Mouse (Mus musculus) kidney, embryonic 15.5 days (tissue): Measurements from ENCODE around the gene Apom. TPM values are rescaled to one million over a fixed set of nuclear protein-coding genes. Genes with fewer than 3 reads are reported as not detected.
"Not testable (repeated sequence)": the region's sequence is repeated elsewhere in the genome, so short reads cannot be mapped to it uniquely, and the experiment has no call there.

Source experiments
- ATAC-seq: fragments of 200-750 bp; cut with Nextera tagmentation; replicated peaks from 2 replicates; pipeline ENCODE4 v1.8.0; 2017; ENCODE audit warnings: moderate TSS enrichment; ENCODE audit not compliant: low FRiP score
- H3K27ac ChIP-seq: fragments of 300-500 bp; sonication (generic); 2 replicates; pipeline ENCODE4 v1.5.1; 2015; ENCODE audit warnings: mild to moderate bottlenecking, inconsistent platforms
- H3K27me3 ChIP-seq: fragments of 300-500 bp; sonication (generic); 2 replicates; pipeline ENCODE4 v1.6.1; 2015; ENCODE audit warnings: inconsistent platforms
- H3K36me3 ChIP-seq: fragments of 300-500 bp; sonication (generic); 2 replicates; pipeline ENCODE4 v1.6.1; 2015; ENCODE audit warnings: inconsistent platforms
- H3K4me1 ChIP-seq: fragments of 300-500 bp; sonication (generic); 2 replicates; pipeline ENCODE4 v1.6.1; 2015; ENCODE audit warnings: inconsistent platforms
- H3K4me2 ChIP-seq: fragments of 300-500 bp; sonication (generic); 2 replicates; pipeline ENCODE4 v1.6.1; 2015; ENCODE audit warnings: moderate library complexity, mild to moderate bottlenecking, inconsistent platforms
- H3K4me3 ChIP-seq: fragments of 300-500 bp; sonication (generic); replicated peaks from 2 replicates; pipeline ENCODE4 v1.5.1; 2015; ENCODE audit warnings: mild to moderate bottlenecking, inconsistent platforms
- H3K9ac ChIP-seq: fragments of 300-500 bp; sonication (generic); 2 replicates; pipeline ENCODE4 v1.6.1; 2015; ENCODE audit warnings: mild to moderate bottlenecking, inconsistent platforms
- H3K9me3 ChIP-seq: fragments of 300-500 bp; sonication (generic); replicated peaks from 2 replicates; pipeline ENCODE4 v1.6.1; 2016; ENCODE audit warnings: inconsistent platforms
- WGBS: fragments of 180-500 bp; shearing (Covaris S2); methylation state at CpG from one replicate; pipeline ENCODE4 v1.1.7; 2015; ENCODE audit warnings: mixed read lengths; 5-methylcytosine and 5-hydroxymethylcytosine counted together
- polyA plus RNA-seq: library from polyadenylated mRNA; unstranded; fragments of >200 nt; fragmentation: Nextera tagmentation; extraction: Ambion mirVana; gene quantifications from 2 replicates; pipeline ENCODE4 v1.2.1, GENCODE M21; 2015

Gene Apom
- polyA plus RNA-seq, 1 experiment from 2014 or later: 25.7 TPM

DNA sequence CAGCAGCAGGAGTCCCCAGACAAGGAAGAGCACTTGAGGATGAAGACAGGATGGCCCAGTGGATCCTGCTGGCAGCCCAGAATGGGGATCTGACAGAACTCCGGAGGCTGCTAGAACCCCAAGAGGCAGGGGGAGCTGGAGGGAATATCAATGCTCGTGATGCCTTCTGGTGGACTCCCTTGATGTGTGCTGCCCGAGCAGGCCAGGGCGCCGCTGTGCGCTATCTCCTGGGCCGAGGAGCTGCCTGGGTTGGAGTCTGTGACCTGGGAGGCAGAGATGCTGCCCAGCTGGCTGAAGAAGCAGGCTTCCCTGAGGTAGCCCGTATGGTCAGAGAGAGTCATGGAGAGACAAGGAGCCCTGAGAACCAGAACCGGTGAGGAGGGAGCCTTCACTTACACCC lies 8.6 kb downstream of the Apom start:
- not testable (repeated sequence) for ATAC-seq, H3K9me3 ChIP-seq, H3K9ac ChIP-seq, H3K27ac ChIP-seq, H3K27me3 ChIP-seq, H3K4me2 ChIP-seq, H3K4me3 ChIP-seq
- WGBS: 88% methylated on average over 9 of the region's 9 CpGs
- Histone ChIP-seq H3K4me1 (peaks cover 52% of the 10 kb centered on the region), H3K36me3 (peaks cover 44% of the 10 kb centered on the region)

- ATAC-seq: no peak; the same call in 1 of the 2 replicates
- 0% methylated on average over 19 of the region's 19 CpGs for WGBS
- Histone ChIP-seq H3K27me3 (no peaks in the 10 kb centered on the region), H3K4me3 (peak within 1 kb of the TSS; percentile 97), H3K27ac (peak within 1 kb of the TSS; percentile 94), H3K36me3 (peaks cover 51% of the 10 kb centered on the region), H3K4me1 (peaks cover 41% of the 10 kb centered on the region), H3K9ac (peak within 1 kb of the TSS; percentile 98), H3K4me2 (peak within 1 kb of the TSS; percentile 96), H3K9me3 (no peaks in the 10 kb centered on the region)
These were observed 10.0 kb downstream of the Apom start, which contains the start of gene Csnk2b for GRCm38 (mm10) chr17:35121871-35122303. Gene Csnk2b (minus strand): TSS chr17:35122053.

DNA sequence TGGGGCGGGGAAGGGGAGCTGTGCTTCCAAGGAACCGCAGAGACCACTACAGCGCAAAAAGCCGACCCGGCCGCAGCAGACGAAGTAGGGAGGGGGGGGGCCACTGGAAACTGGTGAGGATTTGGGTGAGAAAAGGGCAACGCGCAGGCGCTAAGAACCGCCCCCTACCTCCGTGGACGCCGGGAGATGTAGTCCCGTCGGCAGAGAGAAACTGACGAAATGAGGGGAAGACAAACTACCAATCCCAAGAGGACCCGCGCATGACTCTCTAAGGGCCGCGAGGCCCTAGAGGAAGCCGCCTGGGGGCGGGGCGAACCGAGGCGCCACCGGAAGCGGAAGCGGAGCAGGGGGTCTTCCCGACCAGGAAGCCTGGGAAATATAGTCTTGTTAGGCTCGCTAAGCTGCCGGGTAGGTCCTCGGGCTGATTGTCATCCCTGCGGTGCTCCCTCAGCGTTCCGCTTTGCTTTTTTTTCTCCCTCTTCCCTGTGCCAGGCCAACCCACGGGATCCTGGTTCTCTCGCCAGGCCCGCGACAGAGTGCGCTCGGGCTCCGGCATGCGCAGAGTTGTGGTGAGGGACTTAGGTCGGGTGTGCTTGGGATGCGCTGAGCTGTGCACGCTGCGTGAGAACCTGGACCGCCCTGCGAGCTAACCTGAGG lies 10.6 kb downstream of the Apom start, which contains the start of gene Gpank1:
Gene Gpank1 (plus strand): TSS at position 313 of the 657 bp plus-strand sequence.
- Histone ChIP-seq H3K4me3 (peak within 1 kb of the TSS; percentile 97), H3K27me3 (no peaks in the 10 kb centered on the region), H3K4me2 (peak within 1 kb of the TSS; percentile 96), H3K27ac (peak within 1 kb of the TSS; percentile 94), H3K36me3 (peaks cover 56% of the 10 kb centered on the region), H3K9ac (peak within 1 kb of the TSS; percentile 98), H3K9me3 (no peaks in the 10 kb centered on the region), H3K4me1 (peaks cover 35% of the 10 kb centered on the region)
- peak; percentile 94 for ATAC-seq
- under 1% methylated on average over 50 of the region's 50 CpGs for WGBS

DNA sequence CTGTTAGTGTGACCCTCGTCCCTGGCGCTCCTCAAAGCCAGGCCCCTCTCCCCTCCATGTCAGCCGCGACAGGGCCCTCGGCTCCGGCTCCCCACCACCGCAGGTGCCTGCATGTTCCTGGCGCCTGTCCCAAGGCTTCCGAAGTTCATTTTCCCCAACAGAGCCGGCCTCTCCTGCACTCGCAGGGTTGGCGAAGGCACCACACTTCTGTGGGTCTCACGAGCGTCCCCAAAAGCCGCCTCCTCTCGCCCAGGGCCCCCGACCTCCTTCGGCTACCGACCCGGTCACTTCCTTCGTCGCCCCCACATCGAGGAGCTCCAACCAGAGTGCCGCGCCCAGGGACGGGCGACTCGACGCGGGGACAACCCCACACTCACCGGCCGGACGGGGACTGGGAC lies 11.1 kb downstream of the Apom start:
- under 1% methylated on average over 33 of the region's 33 CpGs for WGBS
- peaks cover 61% of the 10 kb centered on the region for H3K36me3 ChIP-seq
- H3K4me2 ChIP-seq: peak overlapping the region; percentile 96
- peak overlapping the region; percentile 98 for H3K9ac ChIP-seq
- H3K9me3 ChIP-seq: no peaks in the 10 kb centered on the region
- peak overlapping the region; percentile 97 for H3K4me3 ChIP-seq
- peak overlapping the region; percentile 85 for H3K27ac ChIP-seq
- ATAC-seq: peak; percentile 27
- H3K27me3 ChIP-seq: no peaks in the 10 kb centered on the region
- peaks cover 30% of the 10 kb centered on the region for H3K4me1 ChIP-seq

DNA sequence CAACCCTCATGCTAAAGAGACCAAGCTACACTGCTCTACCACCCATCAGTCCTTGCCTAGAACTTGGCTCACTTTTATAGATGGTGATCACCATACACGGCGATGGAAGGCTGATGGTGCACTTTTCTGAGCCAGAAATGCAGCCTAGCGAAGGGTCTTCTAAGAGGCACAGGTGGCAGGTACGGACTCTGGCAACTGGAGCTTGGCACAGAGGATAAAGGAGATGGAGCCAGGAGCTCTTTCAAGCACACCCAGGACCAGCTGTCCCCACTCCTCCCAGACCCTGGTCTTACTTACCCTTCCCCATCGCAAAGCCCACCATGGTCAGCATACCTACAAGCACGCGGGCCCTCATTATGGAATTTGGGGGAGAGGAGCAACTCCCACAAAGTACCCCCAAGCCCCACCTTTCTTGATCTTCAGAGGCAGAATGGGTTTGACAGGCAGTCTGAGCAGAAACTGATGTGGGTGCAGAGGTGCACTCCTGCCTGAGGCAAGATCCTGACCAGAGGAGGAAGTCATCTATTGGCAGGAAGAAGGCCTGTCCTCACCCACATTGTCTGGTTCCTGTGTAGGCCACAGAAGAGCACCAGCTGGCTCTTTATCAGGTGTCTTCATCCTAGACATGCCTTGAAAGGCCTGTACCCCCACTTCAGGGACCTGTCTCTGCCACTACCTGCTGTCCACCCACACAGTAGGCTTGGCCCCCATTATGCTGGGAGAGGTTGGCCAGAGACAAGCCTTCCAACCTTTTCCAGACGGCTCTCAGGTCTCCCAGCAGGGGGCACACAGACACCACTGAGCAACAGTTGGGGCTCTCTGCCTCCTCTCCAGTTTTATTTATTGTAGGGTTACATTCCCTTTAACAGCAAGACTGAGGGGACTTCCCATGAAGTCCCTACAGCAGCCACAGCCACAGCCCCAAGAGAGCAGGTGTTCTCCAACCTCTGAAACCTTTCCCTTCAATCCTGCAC lies 16.5 kb downstream of the Apom start, which contains the start of gene Ly6g5b:
Gene Ly6g5b (minus strand): TSS at position 383 of the 974 bp plus-strand sequence.
- peaks cover 57% of the 10 kb centered on the region for H3K36me3 ChIP-seq
- H3K4me2 ChIP-seq: no peak within 1 kb of the TSS
- H3K27ac ChIP-seq: no peak within 1 kb of the TSS
- no peak within 1 kb of the TSS for H3K9ac ChIP-seq
- 82% methylated on average over 8 of the region's 8 CpGs for WGBS
- H3K4me1 ChIP-seq: peaks cover 9% of the 10 kb centered on the region
- no peaks in the 10 kb centered on the region for H3K27me3 ChIP-seq
- no peaks in the 10 kb centered on the region for H3K9me3 ChIP-seq
- H3K4me3 ChIP-seq: no peak within 1 kb of the TSS
- no peak for ATAC-seq

DNA sequence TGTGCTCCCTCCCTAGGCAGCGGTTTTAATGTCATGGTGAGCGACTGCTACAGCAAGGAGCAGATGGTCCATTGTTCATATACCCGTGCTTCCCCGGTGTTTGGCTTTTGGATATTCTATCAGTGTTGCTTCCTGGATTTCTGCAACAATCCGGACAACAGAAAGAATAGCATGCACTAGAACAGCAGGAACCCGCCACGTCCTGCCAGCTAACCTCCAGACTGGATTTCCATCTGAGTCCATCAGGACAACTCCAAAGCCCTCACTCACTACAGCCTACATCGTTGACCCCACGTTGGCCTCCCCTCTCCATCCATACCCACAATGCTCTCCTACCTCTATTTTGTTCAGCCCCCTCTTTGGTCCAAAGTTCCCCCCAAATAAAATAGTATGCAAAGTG lies 20.1 kb downstream of the Apom start:
- Histone ChIP-seq H3K9ac (no peak overlapping the region), H3K27me3 (no peaks in the 10 kb centered on the region), H3K9me3 (no peaks in the 10 kb centered on the region), H3K4me3 (no peak overlapping the region), H3K36me3 (peaks cover 26% of the 10 kb centered on the region), H3K4me1 (no peaks in the 10 kb centered on the region), H3K27ac (no peak overlapping the region), H3K4me2 (no peak overlapping the region)
- WGBS: 76% methylated on average over 9 of the region's 9 CpGs
- no peak for ATAC-seq

- 86% methylated on average over 6 of the region's 6 CpGs for WGBS
- ATAC-seq: no peak
These were observed 23.8 kb downstream of the Apom start, which contains the start of gene Ly6g5c for GRCm38 (mm10) chr17:35108097-35108496. Gene Ly6g5c (plus strand): TSS chr17:35108279.

DNA sequence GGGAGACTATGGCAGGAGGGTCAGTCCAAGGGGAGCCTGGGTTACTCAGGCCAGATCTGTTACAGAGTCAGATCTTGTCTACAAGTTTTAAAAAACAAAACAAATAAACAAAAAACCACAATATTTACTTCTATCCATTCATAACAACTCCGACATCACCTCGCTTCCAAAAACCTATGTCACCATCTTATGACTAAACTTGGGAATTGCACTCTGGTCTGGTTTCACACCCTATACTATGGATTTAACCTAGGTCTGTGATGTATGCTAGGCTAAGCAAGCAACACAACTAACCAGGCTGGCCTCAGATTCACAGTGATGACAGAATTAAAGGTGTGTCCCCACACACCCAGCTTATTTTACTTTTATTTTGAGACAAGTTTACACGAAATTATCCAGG lies 25.3 kb downstream of the Apom start:
- WGBS: 73% methylated on average over 3 of the region's 3 CpGs
- peaks cover 34% of the 10 kb centered on the region for H3K4me1 ChIP-seq
- no peaks in the 10 kb centered on the region for H3K9me3 ChIP-seq
- H3K4me2 ChIP-seq: no peak overlapping the region; the same call in 1 of the 2 replicates
- no peak overlapping the region; the same call in 1 of the 2 replicates for H3K9ac ChIP-seq
- no peaks in the 10 kb centered on the region for H3K27me3 ChIP-seq
- ATAC-seq: no peak
- no peak overlapping the region for H3K4me3 ChIP-seq
- peaks cover 23% of the 10 kb centered on the region for H3K36me3 ChIP-seq
- peak overlapping the region; percentile 41 for H3K27ac ChIP-seq

More at GRCm38 (mm10) chr17:35108097-35108496, 23.8 kb downstream of the Apom start, which contains the start of gene Ly6g5c:
- no peak within 1 kb of the TSS for H3K4me3 ChIP-seq
- no peak within 1 kb of the TSS for H3K27ac ChIP-seq
- H3K9me3 ChIP-seq: no peaks in the 10 kb centered on the region
- H3K27me3 ChIP-seq: no peaks in the 10 kb centered on the region
- H3K4me2 ChIP-seq: no peak within 1 kb of the TSS
- peaks cover 19% of the 10 kb centered on the region for H3K4me1 ChIP-seq
- no peak within 1 kb of the TSS for H3K9ac ChIP-seq
- peaks cover 7% of the 10 kb centered on the region for H3K36me3 ChIP-seq

DNA sequence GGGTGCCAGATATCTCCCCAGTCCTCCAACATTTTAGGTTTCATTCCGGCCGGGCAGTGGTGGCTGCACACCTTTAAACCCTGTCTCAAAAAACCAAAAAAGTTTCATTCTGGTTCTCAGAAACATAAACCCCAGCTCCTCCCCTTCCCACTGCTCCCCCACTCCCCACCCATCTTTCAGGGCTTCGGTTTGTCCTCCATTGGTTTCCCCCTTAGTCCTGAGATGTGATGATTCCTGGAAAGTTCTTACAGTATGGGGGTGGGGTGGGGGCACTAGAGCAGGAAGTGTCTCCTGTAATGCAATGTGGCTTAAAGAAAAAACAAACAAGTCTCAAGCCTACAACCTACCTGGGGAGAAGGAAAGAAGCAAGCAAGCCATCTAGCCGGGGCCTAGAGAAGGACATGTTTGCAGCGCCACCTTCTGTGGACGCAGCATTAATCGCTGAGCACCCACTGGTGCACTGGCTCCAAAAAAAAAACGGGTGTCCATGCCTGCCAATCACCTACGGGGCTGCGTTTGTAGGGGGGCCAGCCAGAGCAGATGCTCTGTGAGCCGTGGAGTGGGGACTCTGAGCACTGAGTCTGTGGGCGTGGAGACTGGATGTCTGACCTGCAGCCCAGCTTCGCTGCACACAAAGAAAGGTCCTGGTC lies 26.0 kb downstream of the Apom start:
- Histone ChIP-seq H3K9ac (peak overlapping the region; percentile 33; the same call in 1 of the 2 replicates), H3K27me3 (no peaks in the 10 kb centered on the region), H3K36me3 (peaks cover 29% of the 10 kb centered on the region), H3K4me1 (peaks cover 40% of the 10 kb centered on the region), H3K27ac (peak overlapping the region; percentile 41), H3K4me3 (0 out of 2 replicates have a peak overlapping the region, but pooled peaks have one; percentile 13), H3K4me2 (peak overlapping the region; percentile 50), H3K9me3 (no peaks in the 10 kb centered on the region)
- no peak for ATAC-seq
- 24% methylated on average over 13 of the region's 13 CpGs for WGBS

GRCm38 (mm10) chr17:35104754-35105153 lies 27.1 kb downstream of the Apom start:
- H3K27me3 ChIP-seq: no peaks in the 10 kb centered on the region
- no peak overlapping the region for H3K9ac ChIP-seq
- no peak overlapping the region for H3K27ac ChIP-seq
- H3K4me3 ChIP-seq: no peak overlapping the region
- peaks cover 39% of the 10 kb centered on the region for H3K36me3 ChIP-seq
- peaks cover 49% of the 10 kb centered on the region for H3K4me1 ChIP-seq
- no peaks in the 10 kb centered on the region for H3K9me3 ChIP-seq
- no peak for ATAC-seq
- WGBS: 74% methylated on average over 6 of the region's 6 CpGs
- no peak overlapping the region for H3K4me2 ChIP-seq

- WGBS: 95% methylated on average over 7 of the region's 7 CpGs
- Histone ChIP-seq H3K36me3 (peaks cover 46% of the 10 kb centered on the region), H3K4me1 (peaks cover 54% of the 10 kb centered on the region), H3K27me3 (no peaks in the 10 kb centered on the region), H3K9ac (no peak overlapping the region), H3K4me2 (no peak overlapping the region), H3K27ac (0 out of 2 replicates have a peak overlapping the region, but pooled peaks have one; percentile 78), H3K9me3 (no peaks in the 10 kb centered on the region), H3K4me3 (no peak overlapping the region)
- no peak for ATAC-seq
These were observed 27.8 kb downstream of the Apom start for GRCm38 (mm10) chr17:35104079-35104478.
